Mouse (Mus musculus) kidney, adult 2 months (tissue): ENCODE data around the gene Kirrel3.

Experiments
- CTCF ChIP-seq: fragments of 200-500 bp; conservative IDR thresholded peaks from 2 replicates; pipeline ENCODE4 v1.5.1; 2011; ENCODE audit warnings: low read depth, mild to moderate bottlenecking, control low read depth, low read length, moderate library complexity, mixed read lengths; ENCODE audit not compliant: insufficient read depth, insufficient read length
- POLR2A ChIP-seq: fragments of 200-500 bp; IDR thresholded peaks from one replicate; pipeline ENCODE4 v1.6.1; 2011; ENCODE audit warnings: low read depth, low read length, control low read depth

DNA sequence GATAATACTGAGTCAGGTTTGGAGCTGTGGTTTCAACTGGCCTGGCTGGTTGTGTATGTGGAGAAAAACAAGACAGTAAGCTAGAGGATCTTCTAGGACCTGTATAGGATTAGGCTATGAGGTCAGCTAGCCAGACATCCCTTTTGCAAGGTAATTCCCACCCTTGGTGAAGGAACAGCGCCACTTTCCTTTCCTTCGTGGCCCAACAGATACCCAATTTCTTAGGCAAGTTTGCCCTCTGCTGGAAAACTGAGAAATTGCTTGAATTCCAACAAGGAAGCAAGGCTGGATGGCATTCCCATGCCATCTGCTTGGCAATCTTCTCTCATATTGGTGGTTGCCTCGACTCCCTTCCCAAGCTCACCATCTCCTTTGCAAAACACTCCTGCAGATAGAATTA is 533.7 kb downstream of the Kirrel3 start:
- TF ChIP-seq CTCF (peak; percentile 80), POLR2A (no peak)
